Mouse (Mus musculus) liver, embryonic 14.5 days (tissue): ENCODE results near the gene Procr. TPM values are rescaled to one million over a fixed set of nuclear protein-coding genes. Genes with fewer than 3 reads are reported as not detected.

Source experiments
- ATAC-seq: fragments of 200-750 bp; cut with Nextera tagmentation; 2 replicates; pipeline ENCODE4 v1.8.0; 2017; ENCODE audit warnings: moderate number of reproducible peaks, mild to moderate bottlenecking, moderate library complexity; ENCODE audit not compliant: insufficient read depth
- DNase-seq, 3 experiments: peaks; one replicate each; pipeline ENCODE4 v3.0.0-alpha.2; 2012 to 2013; ENCODE audit warnings: low read depth in 3 of 3, low spot score in 3 of 3
- H3K27ac ChIP-seq: fragments of 300-500 bp; sonication (generic); 2 replicates; pipeline ENCODE4 v1.5.1; 2014; ENCODE audit warnings: moderate library complexity, mild to moderate bottlenecking, control low read depth, inconsistent platforms
- H3K27me3 ChIP-seq: fragments of 300-500 bp; sonication (generic); 2 replicates; pipeline ENCODE4 v1.6.1; 2014; ENCODE audit warnings: mild to moderate bottlenecking, low read length, moderate library complexity; ENCODE audit not compliant: control insufficient read depth, insufficient read depth
- H3K36me3 ChIP-seq: fragments of 300-500 bp; sonication (generic); replicated peaks from 2 replicates; pipeline ENCODE4 v1.6.1; 2014; ENCODE audit warnings: low read depth; ENCODE audit not compliant: control insufficient read depth, insufficient read depth
- H3K4me1 ChIP-seq, 2 experiments: fragments of 200-500 bp in 1 of 2; fragments of 300-500 bp in 1 of 2; sonication (generic) in 1 of 2; replicated peaks; 2 replicates each; pipeline ENCODE4 v1.6.1; 2012 to 2014; ENCODE audit warnings: antibody characterized with exemption in 1 of 2, inconsistent platforms in 1 of 2, low read length in 1 of 2; ENCODE audit not compliant: control insufficient read depth in 2 of 2, insufficient read depth in 2 of 2
- H3K4me2 ChIP-seq: fragments of 300-500 bp; sonication (generic); 2 replicates; pipeline ENCODE4 v1.6.1; 2014; ENCODE audit warnings: low read depth, mild to moderate bottlenecking, control low read depth, moderate library complexity
- H3K4me3 ChIP-seq, 2 experiments: fragments of 200-500 bp in 1 of 2; fragments of 300-500 bp in 1 of 2; sonication (generic) in 1 of 2; 2 replicates each; pipeline ENCODE4 v1.5.1; 2012 to 2014; ENCODE audit warnings: low read depth in 2 of 2, low read length in 2 of 2, mild to moderate bottlenecking in 2 of 2, control low read depth in 1 of 2, inconsistent platforms in 1 of 2, moderate library complexity in 1 of 2; ENCODE audit not compliant: insufficient read depth in 1 of 2
- H3K9ac ChIP-seq: fragments of 300-500 bp; sonication (generic); replicated peaks from 2 replicates; pipeline ENCODE4 v1.6.1; 2014; ENCODE audit warnings: mild to moderate bottlenecking, control low read depth, moderate library complexity
- H3K9me3 ChIP-seq: fragments of 300-500 bp; sonication (generic); 2 replicates; pipeline ENCODE4 v1.6.1; 2016; ENCODE audit warnings: low read length, mixed read lengths; ENCODE audit not compliant: control insufficient read depth
- CTCF ChIP-seq: IDR thresholded peaks from 2 replicates; pipeline ENCODE4 v1.5.1; 2016; ENCODE audit warnings: antibody characterized with exemption, low read depth, control low read depth
- EP300 ChIP-seq: IDR thresholded peaks from 2 replicates; pipeline ENCODE4 v1.6.1; 2016; ENCODE audit warnings: antibody characterized with exemption, low read depth
- WGBS: fragments of 180-500 bp; shearing (Covaris S2); extraction: QIAGEN DNeasy Blood & Tissue Kit; methylation state at CpG from one replicate; pipeline ENCODE4 v1.1.7; 2014; ENCODE audit not compliant: insufficient replicate concordance; 5-methylcytosine and 5-hydroxymethylcytosine counted together
- polyA plus RNA-seq, 2 experiments: library from polyadenylated mRNA; depleted of rRNA in 1 of 2; stranded (reverse) in 1 of 2; unstranded in 1 of 2; fragments of >200 nt; fragmentation: Nextera tagmentation in 1 of 2; extraction: Ambion mirVana in 1 of 2; gene quantifications; 2 replicates each; pipeline versions ENCODE4 v1.2.1 to v1.2.3; 2012 to 2014

Procr gene
- polyA plus RNA-seq (2012; rRNA removed) (0.56 and 0.93 TPM in 2 replicates), polyA plus RNA-seq (2014; fragmentation: Nextera tagmentation; extraction: Ambion mirVana) (0.56 and 0.74 TPM in 2 replicates)

GRCm38 (mm10) chr2:155751014-155751786 is at the start of gene Procr:
Procr (plus strand) TSS chr2:155751117.
- H3K27ac ChIP-seq = no peak within 1 kb of the TSS
- DNase-seq (no peak), ATAC-seq (no peak)

GRCm38 (mm10) chr2:155701399-155701919 is 49.5 kb upstream of the Procr start:
- Histone ChIP-seq H3K4me3 (no peak overlapping the region), H3K4me1 (no peaks in the 10 kb centered on the region), H3K36me3 (no peaks in the 10 kb centered on the region; the same call in 1 of the 2 replicates), H3K27ac (no peak overlapping the region), H3K9ac (no peak overlapping the region), H3K9me3 (no peaks in the 10 kb centered on the region), H3K27me3 (no peaks in the 10 kb centered on the region), H3K4me2 (no peak overlapping the region)
- 84% methylated on average over 19 of the region's 19 CpGs for WGBS
- TF ChIP-seq CTCF (no peak), EP300 (no peak)
- no peak for DNase-seq
- no peak for ATAC-seq

More at GRCm38 (mm10) chr2:155751014-155751786, at the start of gene Procr:
- no peak within 1 kb of the TSS for H3K9ac ChIP-seq
- WGBS = 3% methylated on average over 24 of the region's 25 CpGs
- H3K4me1 ChIP-seq = no peaks in the 10 kb centered on the region
- peak within 1 kb of the TSS; percentile 35 for H3K4me2 ChIP-seq
- peaks cover 9% of the 10 kb centered on the region; the same call in 1 of the 2 replicates for H3K27me3 ChIP-seq
- H3K4me3 ChIP-seq = peak within 1 kb of the TSS; percentile 14 to 18; a peak in 3 of 4 replicates
- H3K36me3 ChIP-seq = no peaks in the 10 kb centered on the region
- no peaks in the 10 kb centered on the region for H3K9me3 ChIP-seq
- TF ChIP-seq CTCF (no peak), EP300 (no peak)

GRCm38 (mm10) chr2:155703630-155704029 is 47.3 kb upstream of the Procr start:
- Histone ChIP-seq H3K36me3 (no peaks in the 10 kb centered on the region; the same call in 1 of the 2 replicates), H3K27ac (no peak overlapping the region), H3K4me1 (no peaks in the 10 kb centered on the region), H3K27me3 (no peaks in the 10 kb centered on the region), H3K9me3 (no peaks in the 10 kb centered on the region), H3K4me2 (no peak overlapping the region), H3K9ac (no peak overlapping the region), H3K4me3 (no peak overlapping the region)
- 60% methylated on average over 4 of the region's 4 CpGs for WGBS
- no peak for ATAC-seq
- TF ChIP-seq CTCF = no peak
- TF ChIP-seq EP300 = no peak
- no peak for DNase-seq

- WGBS = 73% methylated on average over 4 of the region's 4 CpGs
- Histone ChIP-seq H3K9ac (no peak overlapping the region), H3K4me2 (no peak overlapping the region), H3K36me3 (no peaks in the 10 kb centered on the region; the same call in 1 of the 2 replicates), H3K27ac (no peak overlapping the region), H3K27me3 (no peaks in the 10 kb centered on the region), H3K9me3 (no peaks in the 10 kb centered on the region), H3K4me3 (no peak overlapping the region), H3K4me1 (no peaks in the 10 kb centered on the region)
- no peak for ATAC-seq
- DNase-seq = no peak
- TF ChIP-seq EP300 = no peak
- TF ChIP-seq CTCF = no peak
These were observed 43.7 kb upstream of the Procr start for GRCm38 (mm10) chr2:155707251-155707650.

GRCm38 (mm10) chr2:155710557-155710956 is 40.4 kb upstream of the Procr start:
- 60% methylated on average over 11 of the region's 11 CpGs for WGBS
- Histone ChIP-seq H3K27ac (no peak overlapping the region), H3K4me2 (no peak overlapping the region), H3K27me3 (no peaks in the 10 kb centered on the region), H3K4me1 (no peaks in the 10 kb centered on the region), H3K4me3 (no peak overlapping the region), H3K9ac (no peak overlapping the region), H3K36me3 (no peaks in the 10 kb centered on the region; the same call in 1 of the 2 replicates), H3K9me3 (no peaks in the 10 kb centered on the region)
- TF ChIP-seq CTCF (no peak), EP300 (no peak)
- ATAC-seq = no peak
- DNase-seq = no peak
